Mouse (Mus musculus): Measurements from ENCODE around the gene Nmbr. TPM values are rescaled to one million over a fixed set of nuclear protein-coding genes. Genes with fewer than 3 reads are reported as not detected.

Nmbr gene
- 1 to 10 TPM; 3.8 to 4.9 TPM for total RNA-seq (2021)
- long read RNA-seq, experiment 1, partial matches to known transcripts, result 0 of 4 reads
- long read RNA-seq, experiment 1, other reads (novel, unspliced or antisense), result 2 of 4 reads
- long read RNA-seq, experiment 2, partial matches to known transcripts, result 0 of 2 reads
- long read RNA-seq, experiment 2, other reads (novel, unspliced or antisense), result 0 of 2 reads

DNA sequence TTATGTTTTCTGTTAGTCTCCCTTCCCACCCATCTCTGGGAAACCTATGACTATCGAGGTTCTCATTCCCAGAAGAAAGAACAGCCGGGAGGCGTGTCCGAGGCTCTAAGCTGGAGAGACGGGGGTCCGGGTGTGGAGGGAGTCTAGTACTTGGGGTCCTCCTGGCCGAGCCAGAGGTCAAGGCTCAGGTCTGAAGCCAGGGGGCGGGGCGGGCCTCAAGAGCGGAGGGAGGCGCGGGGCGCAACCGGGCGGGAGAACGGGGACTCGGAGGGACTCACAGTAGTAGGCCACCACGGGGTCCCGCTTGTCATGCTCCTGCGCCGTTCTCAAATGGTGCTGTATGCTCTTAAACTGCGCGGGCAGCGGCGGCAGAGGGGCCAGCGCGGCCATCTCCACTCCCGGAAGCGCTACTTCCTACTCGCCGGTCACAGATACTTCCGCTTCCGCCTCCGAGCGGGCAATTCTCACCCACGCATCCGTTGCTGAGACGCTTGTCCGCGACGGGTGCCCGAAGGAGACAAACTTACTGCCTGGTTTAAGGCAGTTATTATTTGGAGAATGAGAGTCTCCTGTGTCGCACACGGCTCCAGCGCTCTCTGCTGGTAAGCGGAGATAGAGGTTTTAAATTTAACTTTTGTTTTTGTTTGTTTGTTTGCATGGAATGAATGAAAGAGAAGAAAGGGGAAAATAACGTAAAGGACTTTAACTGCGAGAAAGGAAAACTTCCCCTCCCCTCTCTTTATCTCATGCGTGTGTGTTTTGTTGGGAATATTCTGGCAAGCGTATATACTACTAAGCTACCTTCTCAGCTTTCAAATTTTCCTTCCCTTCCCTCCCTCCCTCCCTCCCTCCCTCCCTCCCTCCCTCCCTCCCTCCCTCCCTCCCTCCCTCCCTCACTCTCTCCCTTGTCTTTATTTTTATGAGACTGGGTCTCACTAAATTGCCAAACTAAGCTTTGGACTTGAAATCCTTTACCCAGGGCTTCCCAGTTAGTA, at the start of gene Nmbr, which contains the start of gene Vta1:
Gene Nmbr, plus strand, starts transcription at position 520 of the 995 bp plus-strand sequence.
Gene Vta1, minus strand, starts transcription at position 489 of the 995 bp plus-strand sequence.
- peak; percentile 99 for DNase-seq (ENCODE audit: low spot score in 2 of 2)
- peak; percentile 92 for TF ChIP-seq CTCF (conservative IDR thresholded peaks at IDR 0.05)
- H3K4me3 ChIP-seq, result peak within 1 kb of the TSS; percentile 81
- peak within 1 kb of the TSS; percentile 81 for H3K27ac ChIP-seq

DNA sequence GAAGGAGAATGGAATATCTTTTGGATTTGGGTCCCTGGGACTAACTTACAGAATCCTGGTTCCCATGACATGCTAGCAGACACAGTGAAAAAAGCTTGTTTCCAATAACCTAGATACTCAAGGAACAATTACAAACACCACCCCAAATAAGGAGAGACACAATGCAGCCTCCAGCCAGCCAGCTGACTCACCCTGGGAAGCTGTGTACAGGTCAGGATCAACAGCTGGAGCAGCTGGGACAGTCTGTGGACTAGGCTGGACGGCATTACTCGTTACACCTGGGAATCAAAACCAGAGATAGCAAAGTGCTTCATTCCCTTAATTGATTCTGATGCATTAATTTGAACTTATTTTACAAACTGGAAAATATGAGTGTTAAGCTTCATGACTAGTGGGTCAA, 44.5 kb upstream of the Nmbr start:
- no peak overlapping the region for H3K4me3 ChIP-seq
- no peak for DNase-seq (ENCODE audit: low spot score in 2 of 2)
- H3K27ac ChIP-seq, result no peak overlapping the region
- no peak for TF ChIP-seq CTCF (conservative IDR thresholded peaks at IDR 0.05)

DNA sequence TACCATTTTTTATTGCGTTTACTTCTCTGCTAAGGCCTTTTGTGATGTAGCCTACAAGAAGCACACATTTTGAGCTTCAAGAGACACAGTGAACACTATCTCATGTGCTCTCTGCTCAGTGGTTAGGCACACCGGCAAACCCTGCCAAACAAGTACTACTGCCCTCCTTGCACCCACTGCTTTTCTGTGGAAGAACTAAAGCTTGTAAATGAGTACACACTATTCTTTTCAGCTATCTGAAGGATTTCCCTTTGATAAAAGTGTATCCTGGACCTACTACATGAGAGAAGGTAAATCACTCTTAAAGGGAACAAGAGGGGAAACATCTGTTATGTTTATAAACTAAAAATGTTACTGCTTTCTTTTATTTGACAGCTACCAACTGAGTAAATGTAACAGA, 39.2 kb upstream of the Nmbr start:
- DNase-seq (ENCODE audit: low spot score in 2 of 2), result no peak
- no peak overlapping the region for H3K27ac ChIP-seq
- TF ChIP-seq CTCF (conservative IDR thresholded peaks at IDR 0.05), result no peak
- no peak overlapping the region for H3K4me3 ChIP-seq

DNA sequence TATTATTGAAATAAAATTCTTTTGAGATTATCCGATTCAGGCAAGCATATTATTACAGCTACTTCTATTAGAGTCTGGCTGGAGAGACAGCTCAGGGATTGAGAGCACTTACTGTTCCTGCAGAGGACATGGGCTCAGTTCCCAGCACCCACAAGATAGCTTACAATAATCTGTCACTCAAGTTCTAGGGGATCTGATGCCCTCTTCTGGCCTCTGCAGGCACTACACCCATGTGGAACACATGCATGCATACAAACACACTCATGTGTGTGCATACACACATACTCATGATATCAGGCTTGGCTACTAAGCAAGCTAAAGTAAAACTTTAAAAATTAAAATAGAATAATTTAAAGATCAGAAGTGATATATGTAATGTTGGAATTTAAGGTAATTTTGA, 19.7 kb upstream of the Nmbr start:
- DNase-seq (ENCODE audit: low spot score in 2 of 2), result no peak
- no peak overlapping the region for H3K4me3 ChIP-seq
- no peak overlapping the region for H3K27ac ChIP-seq
- TF ChIP-seq CTCF (conservative IDR thresholded peaks at IDR 0.05), result peak; percentile 53

DNA sequence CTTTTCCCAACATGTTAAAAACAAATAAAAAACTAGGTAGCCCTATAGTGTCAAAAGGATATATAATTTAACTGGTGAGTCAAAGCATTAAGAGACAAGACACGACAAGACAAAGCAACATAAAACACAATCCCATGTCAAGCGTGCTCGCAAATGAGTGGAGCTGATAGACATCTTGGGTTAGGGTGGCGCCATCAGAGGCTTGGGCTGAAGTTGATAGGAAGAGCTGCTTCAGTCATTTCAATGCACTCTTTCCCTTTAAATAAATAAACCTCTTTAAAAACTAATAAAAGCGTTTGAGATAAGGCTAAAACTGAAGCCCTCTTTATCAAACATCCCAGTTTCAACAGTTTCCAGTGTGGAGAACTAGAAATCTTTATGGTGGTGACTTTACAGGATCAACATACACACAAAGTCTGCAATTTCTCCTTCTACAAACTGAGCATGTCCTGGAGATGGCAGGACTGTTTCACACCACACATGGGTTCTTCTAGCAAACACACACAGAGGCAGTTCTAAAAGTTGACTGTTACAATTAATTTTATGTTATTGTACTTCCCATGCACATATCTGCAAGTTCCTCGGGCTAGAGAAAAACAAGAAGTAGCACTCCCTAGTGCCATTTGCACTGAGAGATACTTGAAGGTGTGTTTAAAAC, 16.5 kb upstream of the Nmbr start:
- Histone ChIP-seq H3K27ac (no peak overlapping the region), H3K4me3 (no peak overlapping the region)
- TF ChIP-seq CTCF (conservative IDR thresholded peaks at IDR 0.05), result no peak
- DNase-seq (ENCODE audit: low spot score in 2 of 2), result no peak

DNA sequence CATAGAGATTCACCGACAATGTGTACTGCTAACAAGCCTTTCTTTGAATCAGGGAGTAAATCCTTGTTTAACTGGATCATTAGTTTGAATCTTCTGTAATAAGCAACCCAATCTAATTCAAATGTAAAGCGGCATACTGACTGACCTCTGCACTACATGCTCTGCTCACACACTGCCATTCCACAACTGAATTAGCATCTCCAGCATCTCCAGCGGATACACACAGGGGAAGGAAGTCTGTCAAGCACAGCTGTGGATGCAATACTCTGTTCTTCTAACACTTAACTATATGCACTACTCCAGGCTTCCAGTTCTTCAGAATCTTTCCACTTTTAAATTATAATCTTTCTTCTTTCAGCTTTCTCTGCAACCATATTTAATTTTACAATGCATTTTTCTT, 15.0 kb upstream of the Nmbr start:
- H3K4me3 ChIP-seq, result no peak overlapping the region
- TF ChIP-seq CTCF (conservative IDR thresholded peaks at IDR 0.05), result no peak
- no peak overlapping the region for H3K27ac ChIP-seq
- DNase-seq (ENCODE audit: low spot score in 2 of 2), result no peak

DNA sequence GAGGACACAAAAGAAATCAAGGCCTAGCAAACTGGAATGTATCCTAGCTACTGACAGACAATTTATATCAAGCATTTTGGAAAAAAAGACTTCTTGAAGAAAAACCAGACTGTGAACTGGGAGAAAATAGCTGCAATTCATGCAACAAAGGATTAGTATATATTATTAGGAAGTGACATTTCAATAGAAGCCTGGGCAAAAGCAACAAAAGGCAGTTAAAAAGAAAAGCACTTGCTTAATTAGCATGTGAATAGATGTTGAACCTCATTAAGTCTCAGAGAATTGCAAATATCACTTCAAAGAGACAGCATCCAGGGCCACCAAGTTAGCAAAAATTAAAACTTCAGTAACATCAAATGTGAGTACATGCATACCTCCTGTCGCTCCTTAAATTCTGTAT, 2.2 kb upstream of the Nmbr start:
- no peak for TF ChIP-seq CTCF (conservative IDR thresholded peaks at IDR 0.05)
- H3K27ac ChIP-seq, result no peak overlapping the region
- no peak overlapping the region for H3K4me3 ChIP-seq
- no peak for DNase-seq (ENCODE audit: low spot score in 2 of 2)

DNA sequence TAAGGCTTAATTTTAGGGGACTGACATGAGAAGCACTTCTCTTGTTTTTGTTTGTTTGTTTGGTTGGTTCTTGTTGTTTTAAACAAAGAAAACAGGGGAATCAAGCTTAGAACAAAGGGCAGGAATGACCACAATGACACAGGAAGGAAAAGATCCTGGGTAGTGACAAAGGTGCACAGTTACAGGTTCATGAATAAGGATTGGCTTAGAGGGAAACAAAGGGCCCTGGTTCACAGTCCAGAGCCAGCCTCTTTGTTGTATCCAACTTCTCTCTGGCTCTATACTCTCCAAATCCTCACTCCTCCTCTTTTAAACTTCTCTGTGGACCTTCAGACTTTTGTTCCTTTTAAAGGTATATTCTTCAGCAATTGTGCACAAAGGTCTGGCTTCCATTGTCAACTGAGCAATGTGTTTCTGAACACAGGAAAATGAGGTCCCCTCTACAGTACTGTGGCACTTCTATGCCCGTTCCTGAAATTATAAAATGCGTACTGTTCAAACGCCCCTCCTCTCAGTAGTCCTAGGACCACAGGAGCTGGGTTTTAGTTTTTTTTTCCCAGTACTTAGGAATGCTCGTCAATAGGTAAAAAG, 1.5 kb upstream of the Nmbr start:
- TF ChIP-seq CTCF (conservative IDR thresholded peaks at IDR 0.05), result no peak
- H3K4me3 ChIP-seq, result peak overlapping the region; percentile 81
- DNase-seq (ENCODE audit: low spot score in 2 of 2), result no peak
- H3K27ac ChIP-seq, result no peak overlapping the region

DNA sequence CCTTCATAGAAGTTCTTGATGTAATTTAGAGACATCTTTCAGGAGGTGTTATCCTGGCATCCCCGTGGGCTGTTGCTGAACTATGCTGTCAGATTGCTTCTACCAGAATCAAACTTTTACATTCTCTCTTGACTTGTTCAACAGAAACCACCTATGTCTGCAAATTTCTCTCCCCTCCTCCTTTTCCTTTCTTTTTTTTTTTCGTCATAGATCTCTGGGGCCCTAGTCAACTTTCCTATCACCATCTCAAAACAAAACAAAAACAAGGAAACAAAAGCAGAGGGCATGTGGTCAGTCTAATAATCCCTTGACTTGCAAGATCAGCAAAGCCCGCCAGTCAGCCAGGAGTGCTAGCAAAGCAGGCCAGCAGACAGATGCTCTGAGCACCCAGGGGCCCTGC, 12.7 kb downstream of the Nmbr start, which contains the start of gene Gje1:
Gene Gje1, minus strand, starts transcription at position 101 of the 400 bp plus-strand sequence.
- DNase-seq (ENCODE audit: low spot score in 2 of 2), result no peak
- Histone ChIP-seq H3K4me3 (no peak within 1 kb of the TSS), H3K27ac (no peak within 1 kb of the TSS)
- TF ChIP-seq CTCF (conservative IDR thresholded peaks at IDR 0.05), result no peak

DNA sequence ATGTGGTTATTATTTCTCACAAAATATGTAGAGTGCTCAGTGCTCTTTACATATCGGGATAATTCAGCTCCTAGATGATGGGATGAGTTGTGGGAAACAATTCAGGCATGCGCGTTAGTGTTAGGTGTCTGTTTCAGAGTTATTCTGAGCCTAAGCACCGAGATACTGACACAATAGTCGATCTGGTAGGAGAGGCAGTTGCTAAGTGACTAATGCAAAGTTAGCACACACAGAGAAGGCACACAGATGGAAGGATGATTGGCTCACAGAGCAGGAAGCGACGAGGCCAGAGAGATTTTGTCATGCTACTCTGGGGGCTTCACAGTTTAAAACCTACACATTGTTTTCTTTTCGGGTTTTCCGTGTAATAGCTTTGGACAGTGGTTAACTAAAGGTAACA, 20.3 kb downstream of the Nmbr start:
- Histone ChIP-seq H3K27ac (peak overlapping the region; percentile 84), H3K4me3 (no peak overlapping the region)
- DNase-seq (ENCODE audit: low spot score in 2 of 2), result peak; percentile 36 to 75
- TF ChIP-seq CTCF (conservative IDR thresholded peaks at IDR 0.05), result no peak

DNA sequence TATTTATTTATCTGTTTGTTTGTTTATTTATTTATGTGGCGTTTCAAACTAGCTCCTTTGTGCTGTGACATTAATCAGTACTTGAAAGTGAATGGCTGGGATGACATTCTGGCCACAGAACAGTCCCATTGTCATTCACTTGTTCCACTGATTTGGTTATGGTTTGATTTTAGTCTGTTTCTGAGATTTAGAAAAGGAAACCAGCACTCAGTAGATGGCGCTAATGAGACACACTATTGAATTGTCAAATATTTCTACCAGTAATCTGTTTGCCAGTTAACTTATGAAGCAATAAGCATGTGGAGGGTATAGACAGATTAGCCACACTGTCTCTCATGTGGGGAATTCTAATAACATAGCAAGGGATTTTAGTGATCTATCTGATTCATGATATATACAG, 28.9 kb downstream of the Nmbr start:
- peak; percentile 63 to 64 for DNase-seq (ENCODE audit: low spot score in 2 of 2)
- no peak overlapping the region for H3K27ac ChIP-seq

DNA sequence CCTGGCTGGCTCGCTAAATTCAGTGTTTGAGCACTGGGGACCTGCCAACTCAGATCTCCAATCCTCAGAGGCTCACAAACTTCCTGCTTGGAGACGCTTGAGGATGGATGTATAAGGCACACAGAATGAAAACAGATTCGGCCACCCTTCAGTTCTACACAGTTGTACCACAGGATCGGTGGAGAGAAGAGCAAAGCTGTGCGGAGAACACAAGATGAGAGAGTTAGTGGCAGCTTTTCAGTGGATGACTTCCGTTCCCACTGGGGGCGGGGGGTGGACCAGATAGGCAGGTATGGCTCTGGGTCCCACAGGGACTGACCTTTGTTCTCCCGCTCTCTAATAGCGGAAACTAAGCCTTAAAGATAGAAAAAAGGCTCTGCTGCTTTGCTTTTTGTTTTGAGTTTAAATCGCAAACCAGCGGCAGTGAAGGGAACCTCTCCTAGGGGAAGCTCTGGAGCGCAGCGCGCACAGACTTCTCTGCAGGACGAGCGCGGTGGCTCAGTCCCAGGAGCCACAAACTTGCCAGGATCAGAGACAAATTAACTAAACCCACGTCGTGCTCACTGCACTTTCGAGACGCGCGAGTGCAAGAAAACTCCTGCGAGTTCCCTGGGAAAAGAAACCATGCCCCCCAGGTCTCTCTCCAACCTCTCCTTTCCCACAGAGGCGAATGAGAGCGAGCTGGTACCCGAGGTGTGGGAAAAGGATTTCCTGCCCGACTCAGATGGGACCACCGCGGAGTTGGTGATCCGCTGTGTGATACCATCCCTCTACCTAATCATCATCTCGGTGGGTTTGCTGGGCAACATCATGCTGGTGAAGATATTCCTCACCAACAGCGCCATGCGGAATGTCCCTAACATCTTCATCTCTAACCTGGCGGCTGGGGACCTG, 54.5 kb downstream of the Nmbr start:
- no peak for TF ChIP-seq CTCF (conservative IDR thresholded peaks at IDR 0.05)
- Histone ChIP-seq H3K27ac (no peak overlapping the region), H3K4me3 (peak overlapping the region; percentile 40)
- no peak for DNase-seq (ENCODE audit: low spot score in 2 of 2)

More for the DNA sequence above, 28.9 kb downstream of the Nmbr start:
- TF ChIP-seq CTCF (conservative IDR thresholded peaks at IDR 0.05), result peak; percentile 86
- no peak overlapping the region for H3K4me3 ChIP-seq
